Mouse (Mus musculus) E14TG2a.4 (cell line): Measurements from ENCODE around the gene Mettl8.

Source experiments
- H3K27me3 ChIP-seq: 2 replicates; pipeline ENCODE4 v1.6.1; 2014; ENCODE audit warnings: low read length, control low read depth; ENCODE audit not compliant: insufficient read depth
- H3K36me3 ChIP-seq: 2 replicates; pipeline ENCODE4 v1.6.1; 2014; ENCODE audit warnings: low read length, control low read depth; ENCODE audit not compliant: insufficient read depth
- H3K4me1 ChIP-seq: replicated peaks from 2 replicates; pipeline ENCODE4 v1.6.1; 2014; ENCODE audit warnings: low read depth, low read length, control low read depth
- H3K4me3 ChIP-seq: replicated peaks from 2 replicates; pipeline ENCODE4 v1.5.1; 2014; ENCODE audit warnings: mild to moderate bottlenecking, low read length
- H3K9me3 ChIP-seq: 2 replicates; pipeline ENCODE4 v1.6.1; 2014; ENCODE audit warnings: low read length, control low read depth
- CTCF ChIP-seq: conservative IDR thresholded peaks from 2 replicates; pipeline ENCODE4 v1.5.1; 2014; ENCODE audit warnings: low read length
- NANOG ChIP-seq: IDR thresholded peaks from 2 replicates; pipeline ENCODE4 v1.6.1; 2014; ENCODE audit warnings: borderline replicate concordance, low read length, mixed read lengths
- POU5F1 ChIP-seq: IDR thresholded peaks from 2 replicates; pipeline ENCODE4 v1.6.1; 2014; ENCODE audit warnings: low read length, borderline replicate concordance

Mettl8 gene

GRCm38 (mm10) chr2:71055300-71056114 is at the start of gene Mettl8, which contains the start of gene Dcaf17:
Mettl8 (minus strand) TSS chr2:71055583.
Dcaf17 (plus strand) TSS chr2:71055328.
- Histone ChIP-seq H3K27me3 (no peaks in the 10 kb centered on the region), H3K9me3 (no peaks in the 10 kb centered on the region), H3K4me1 (peaks cover 37% of the 10 kb centered on the region), H3K4me3 (peak within 1 kb of the TSS; percentile 97), H3K36me3 (peaks cover 30% of the 10 kb centered on the region)
- TF ChIP-seq CTCF (no peak), NANOG (no peak), POU5F1 (no peak)

GRCm38 (mm10) chr2:71104696-71105095 is 49.3 kb upstream of the Mettl8 start:
- TF ChIP-seq NANOG, result no peak
- no peak for TF ChIP-seq CTCF
- no peak for TF ChIP-seq POU5F1
- Histone ChIP-seq H3K4me3 (no peak overlapping the region), H3K4me1 (0 out of 2 replicates have a peak, but pooled peaks cover 4% of the 10 kb centered on the region), H3K27me3 (no peaks in the 10 kb centered on the region), H3K9me3 (peaks cover 31% of the 10 kb centered on the region), H3K36me3 (peaks cover 18% of the 10 kb centered on the region)

- peaks cover 25% of the 10 kb centered on the region for H3K36me3 ChIP-seq
- H3K27me3 ChIP-seq, result no peaks in the 10 kb centered on the region
- no peak overlapping the region for H3K4me3 ChIP-seq
- H3K4me1 ChIP-seq, result 0 out of 2 replicates have a peak, but pooled peaks cover 4% of the 10 kb centered on the region
- no peak for TF ChIP-seq POU5F1
- no peak for TF ChIP-seq CTCF
- no peak for TF ChIP-seq NANOG
- peaks cover 31% of the 10 kb centered on the region for H3K9me3 ChIP-seq
Measured at GRCm38 (mm10) chr2:71103292-71103680, 47.9 kb upstream of the Mettl8 start.

- Histone ChIP-seq H3K27me3 (no peaks in the 10 kb centered on the region), H3K4me3 (no peak overlapping the region), H3K36me3 (peaks cover 25% of the 10 kb centered on the region), H3K4me1 (0 out of 2 replicates have a peak, but pooled peaks cover 4% of the 10 kb centered on the region), H3K9me3 (peaks cover 31% of the 10 kb centered on the region)
- TF ChIP-seq CTCF (no peak), POU5F1 (no peak), NANOG (no peak)
Measured at GRCm38 (mm10) chr2:71102621-71103291, 47.4 kb upstream of the Mettl8 start.

GRCm38 (mm10) chr2:71096170-71096569 is 40.8 kb upstream of the Mettl8 start:
- TF ChIP-seq POU5F1, result no peak
- no peak for TF ChIP-seq CTCF
- TF ChIP-seq NANOG, result no peak
- no peaks in the 10 kb centered on the region for H3K27me3 ChIP-seq
- peaks cover 60% of the 10 kb centered on the region for H3K36me3 ChIP-seq
- H3K4me1 ChIP-seq, result no peaks in the 10 kb centered on the region
- no peak overlapping the region for H3K4me3 ChIP-seq
- peaks cover 9% of the 10 kb centered on the region for H3K9me3 ChIP-seq

- Histone ChIP-seq H3K4me1 (no peaks in the 10 kb centered on the region), H3K9me3 (no peaks in the 10 kb centered on the region), H3K27me3 (no peaks in the 10 kb centered on the region), H3K4me3 (no peak overlapping the region), H3K36me3 (peaks cover 85% of the 10 kb centered on the region)
- no peak for TF ChIP-seq CTCF
- no peak for TF ChIP-seq NANOG
- no peak for TF ChIP-seq POU5F1
Measured at GRCm38 (mm10) chr2:71090660-71091445, 35.5 kb upstream of the Mettl8 start.

GRCm38 (mm10) chr2:71089766-71090165 is 34.4 kb upstream of the Mettl8 start:
- TF ChIP-seq POU5F1 (no peak), CTCF (no peak), NANOG (no peak)
- no peaks in the 10 kb centered on the region for H3K4me1 ChIP-seq
- no peaks in the 10 kb centered on the region for H3K9me3 ChIP-seq
- H3K27me3 ChIP-seq, result no peaks in the 10 kb centered on the region
- no peak overlapping the region for H3K4me3 ChIP-seq
- peaks cover 89% of the 10 kb centered on the region for H3K36me3 ChIP-seq

- no peaks in the 10 kb centered on the region for H3K27me3 ChIP-seq
Measured at GRCm38 (mm10) chr2:71083454-71084193, 28.2 kb upstream of the Mettl8 start.

More at GRCm38 (mm10) chr2:71083454-71084193, 28.2 kb upstream of the Mettl8 start:
- no peak for TF ChIP-seq CTCF
- no peak for TF ChIP-seq NANOG
- TF ChIP-seq POU5F1, result no peak
- no peaks in the 10 kb centered on the region for H3K9me3 ChIP-seq
- no peaks in the 10 kb centered on the region for H3K4me1 ChIP-seq
- H3K36me3 ChIP-seq, result peaks cover 75% of the 10 kb centered on the region
- H3K4me3 ChIP-seq, result no peak overlapping the region
